Mouse (Mus musculus) ES-CJ7 (cell line): ENCODE results near the gene Lrrn4.
A peak's percentile ranks its signal among the peaks of the same experiment; 100 is the strongest.

Experiments used
- DNase-seq: peaks from one replicate; pipeline ENCODE4 v3.0.0; 2011; ENCODE audit warnings: low read depth, low spot score

Lrrn4 gene

GRCm38 (mm10) chr2:132880844-132881645 is at the start of gene Lrrn4:
Lrrn4 (minus strand) TSS chr2:132880891.
- DNase-seq: peak; percentile 88

GRCm38 (mm10) chr2:132928999-132929398 is 48.3 kb upstream of the Lrrn4 start:
- no peak for DNase-seq

GRCm38 (mm10) chr2:132927871-132928270 is 47.2 kb upstream of the Lrrn4 start:
- no peak for DNase-seq

- DNase-seq: no peak
These were observed 46.6 kb upstream of the Lrrn4 start for GRCm38 (mm10) chr2:132927298-132927697.

- DNase-seq: no peak
These were observed 42.8 kb upstream of the Lrrn4 start for GRCm38 (mm10) chr2:132923290-132924085.

GRCm38 (mm10) chr2:132922076-132922873 is 41.6 kb upstream of the Lrrn4 start:
- DNase-seq: no peak

- no peak for DNase-seq
These were observed 34.1 kb upstream of the Lrrn4 start for GRCm38 (mm10) chr2:132914785-132915184.

DNA sequence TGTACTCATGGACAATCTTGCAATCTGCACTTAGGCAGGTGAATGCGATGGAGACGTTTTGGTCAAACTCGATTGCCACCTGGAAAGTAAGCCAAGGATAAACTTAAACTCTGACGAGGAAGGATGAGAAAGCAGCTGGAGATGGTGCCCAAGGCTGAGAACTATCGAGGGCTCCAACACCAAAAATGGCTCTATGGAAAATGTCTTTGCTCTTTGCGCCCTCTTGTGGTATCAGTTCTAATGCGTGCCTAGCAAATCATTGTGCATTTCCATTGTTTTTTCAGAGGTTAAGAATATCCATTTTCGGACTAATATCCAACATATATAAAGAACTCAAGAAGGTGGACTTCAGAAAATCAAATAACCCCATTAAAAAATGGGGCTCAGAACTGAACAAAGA is 26.1 kb upstream of the Lrrn4 start:
- peak; percentile 62 for DNase-seq

- no peak for DNase-seq
These were observed 24.3 kb upstream of the Lrrn4 start for GRCm38 (mm10) chr2:132904961-132905360.

DNA sequence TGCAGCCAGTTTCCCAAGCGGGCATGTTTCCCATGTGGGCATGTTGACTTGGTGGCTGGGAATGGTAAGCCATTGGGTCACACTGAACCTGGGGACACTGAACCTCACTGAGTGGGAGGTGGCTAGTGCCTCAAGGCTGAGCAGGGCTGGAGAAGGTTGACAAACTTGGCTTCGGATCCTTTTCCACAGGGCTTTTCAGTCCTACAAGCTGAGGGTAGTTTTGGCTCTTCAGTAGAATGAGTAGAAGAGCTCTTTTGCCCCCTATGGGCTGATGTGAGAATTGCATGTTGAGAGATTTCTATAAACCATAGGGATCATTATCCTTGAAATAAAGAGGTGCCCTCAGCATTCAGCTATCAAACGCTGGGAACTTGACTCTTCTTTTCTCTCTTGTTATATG is 22.8 kb upstream of the Lrrn4 start:
- peak; percentile 69 for DNase-seq

- DNase-seq: no peak
These were observed 21.4 kb upstream of the Lrrn4 start for GRCm38 (mm10) chr2:132902056-132902455.

- DNase-seq: no peak
These were observed 20.9 kb upstream of the Lrrn4 start for GRCm38 (mm10) chr2:132901636-132902035.

DNA sequence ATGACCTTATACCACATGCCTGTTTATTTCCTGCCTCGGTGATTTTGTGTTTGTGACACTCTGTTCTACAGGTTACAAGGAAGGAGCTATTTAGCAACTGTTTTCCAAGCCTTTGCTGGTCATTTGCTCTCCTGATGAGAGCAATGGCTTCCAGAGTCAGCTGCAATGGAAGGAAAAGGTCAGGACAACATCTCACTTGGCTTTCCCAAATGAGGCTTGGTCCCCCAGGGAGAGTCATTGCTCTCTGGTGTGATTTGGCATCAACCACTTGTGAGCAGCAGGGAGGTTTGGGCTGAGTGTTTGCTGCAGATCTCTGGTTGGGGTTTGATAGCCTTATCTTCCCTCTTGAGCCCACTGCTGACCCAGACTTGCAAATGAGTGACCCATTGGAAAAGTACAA is 19.9 kb upstream of the Lrrn4 start:
- DNase-seq: no peak

DNA sequence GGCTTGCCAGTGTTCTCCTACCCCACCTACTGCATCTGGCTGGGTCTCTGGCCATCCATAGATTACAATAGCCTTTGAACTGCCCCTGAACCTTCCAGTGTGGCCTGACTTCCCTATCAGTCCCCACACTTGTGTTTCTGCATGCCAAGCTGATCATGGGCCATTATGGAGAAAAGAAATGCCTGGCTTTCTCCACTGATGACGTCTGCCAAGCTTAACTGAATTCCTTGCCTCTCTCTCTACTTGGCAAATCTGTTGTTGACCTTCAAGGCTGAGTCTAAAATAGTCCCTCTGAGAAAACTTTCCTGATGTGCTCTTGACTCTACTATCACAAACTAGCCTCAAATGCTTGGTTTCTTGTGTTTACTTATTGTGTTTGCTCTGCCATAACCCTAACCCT is 17.5 kb upstream of the Lrrn4 start:
- no peak for DNase-seq

DNA sequence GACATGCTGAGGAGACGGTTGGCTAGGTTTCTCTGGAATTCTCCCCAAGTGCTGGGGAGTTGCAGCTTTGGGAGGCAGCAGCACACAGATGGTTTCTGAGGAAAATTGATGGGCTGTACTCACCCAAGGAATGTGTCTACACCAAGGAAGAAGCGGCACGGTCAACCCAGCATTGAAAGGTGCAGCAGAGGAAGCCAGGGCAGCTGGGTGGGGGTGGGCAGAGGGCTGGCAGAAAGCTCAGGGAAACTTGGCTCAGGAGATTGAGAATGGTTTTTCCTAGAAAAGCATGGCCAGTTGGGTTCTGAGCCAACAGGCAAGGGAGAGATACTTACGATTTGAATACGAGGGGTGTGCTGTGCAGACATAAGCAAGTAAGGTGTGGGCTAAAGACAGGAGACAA is 13.1 kb upstream of the Lrrn4 start:
- DNase-seq: no peak

DNA sequence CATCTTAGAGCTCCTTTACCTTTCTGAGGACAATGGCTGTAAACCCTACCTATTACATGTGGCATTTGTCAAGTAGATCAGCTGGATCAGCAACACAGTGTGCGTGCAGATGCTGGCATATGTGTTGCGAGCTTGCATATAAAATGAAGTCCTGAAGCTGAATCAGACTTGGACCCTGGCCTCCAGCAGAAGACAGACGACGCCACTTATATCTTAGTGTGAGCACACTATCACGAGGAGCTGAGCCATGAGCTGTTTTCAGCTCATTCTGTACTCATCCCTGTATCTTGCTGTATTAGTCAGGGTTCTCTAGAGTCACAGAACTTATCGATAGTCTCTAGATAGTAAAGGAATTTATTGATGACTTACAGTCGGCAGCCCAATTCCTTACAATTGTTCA is 4.6 kb upstream of the Lrrn4 start:
- DNase-seq: no peak

- DNase-seq: no peak
These were observed 3.7 kb upstream of the Lrrn4 start for GRCm38 (mm10) chr2:132884303-132884967.

GRCm38 (mm10) chr2:132879261-132880044 is 1.2 kb downstream of the Lrrn4 start:
- peak; percentile 44 for DNase-seq

DNA sequence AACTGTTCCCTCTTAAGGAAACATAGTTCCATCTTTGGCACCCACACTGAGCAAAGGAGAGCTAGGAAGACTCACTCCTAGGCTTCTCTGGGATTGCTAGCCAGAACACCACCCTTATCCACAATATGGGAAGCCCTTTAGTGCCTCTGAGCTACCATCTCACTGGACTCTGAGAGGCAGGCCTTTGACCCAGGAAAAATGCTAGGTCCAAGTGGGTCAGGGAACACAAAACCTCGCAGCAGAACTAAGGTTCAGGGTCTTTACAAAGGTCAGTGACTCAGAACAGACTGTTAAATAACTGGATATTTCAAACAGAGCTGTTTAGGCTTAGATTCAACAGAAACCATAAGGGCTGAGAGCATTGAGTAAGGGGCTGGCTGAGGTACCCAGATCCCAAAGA is 3.7 kb downstream of the Lrrn4 start:
- no peak for DNase-seq

- no peak for DNase-seq
These were observed 6.9 kb downstream of the Lrrn4 start for GRCm38 (mm10) chr2:132873657-132874326.
